Mouse (Mus musculus) embryonic fibroblast, embryonic 13.5 days (primary cell): ENCODE measurements around the gene Gm13941.

Experiments used
- CTCF ChIP-seq: IDR thresholded peaks from 2 replicates; pipeline ENCODE4 v1.5.1; 2011; ENCODE audit warnings: mild to moderate bottlenecking, control low read depth, low read length, moderate library complexity, borderline replicate concordance; ENCODE audit not compliant: insufficient read depth
- POLR2A ChIP-seq: IDR thresholded peaks from 2 replicates; pipeline ENCODE4 v1.6.1; 2011; ENCODE audit warnings: low read depth, mild to moderate bottlenecking, control low read depth, low read length, moderate library complexity

- TF ChIP-seq CTCF (no peak), POLR2A (no peak)
Observed at GRCm38 (mm10) chr2:111105882-111106281, at the start of gene Gm13941.
